Mouse (Mus musculus) G1E (cell line): Measurements from ENCODE around the gene Jph3.

Experiments
- CTCF ChIP-seq: IDR thresholded peaks from 2 replicates; pipeline ENCODE4 v1.5.1; 2012; ENCODE audit warnings: low read depth, low read length, inconsistent platforms, mixed read lengths
- GATA1 ChIP-seq: IDR thresholded peaks from 2 replicates; pipeline ENCODE4 v1.6.1; 2012; ENCODE audit warnings: borderline replicate concordance, low read length, inconsistent platforms, mixed read lengths
- GATA2 ChIP-seq: IDR thresholded peaks from 2 replicates; pipeline ENCODE4 v1.6.1; 2012; ENCODE audit warnings: low read depth, low read length, inconsistent platforms, borderline replicate concordance
- POLR2AphosphoS5 ChIP-seq: IDR thresholded peaks from 2 replicates; pipeline ENCODE4 v1.6.1; 2012; ENCODE audit warnings: low read depth, low read length, inconsistent platforms; ENCODE audit not compliant: insufficient replicate concordance
- TAL1 ChIP-seq: conservative IDR thresholded peaks from 2 replicates; pipeline ENCODE4 v1.6.1; 2012; ENCODE audit warnings: low read depth, low read length, inconsistent platforms, mixed read lengths

DNA sequence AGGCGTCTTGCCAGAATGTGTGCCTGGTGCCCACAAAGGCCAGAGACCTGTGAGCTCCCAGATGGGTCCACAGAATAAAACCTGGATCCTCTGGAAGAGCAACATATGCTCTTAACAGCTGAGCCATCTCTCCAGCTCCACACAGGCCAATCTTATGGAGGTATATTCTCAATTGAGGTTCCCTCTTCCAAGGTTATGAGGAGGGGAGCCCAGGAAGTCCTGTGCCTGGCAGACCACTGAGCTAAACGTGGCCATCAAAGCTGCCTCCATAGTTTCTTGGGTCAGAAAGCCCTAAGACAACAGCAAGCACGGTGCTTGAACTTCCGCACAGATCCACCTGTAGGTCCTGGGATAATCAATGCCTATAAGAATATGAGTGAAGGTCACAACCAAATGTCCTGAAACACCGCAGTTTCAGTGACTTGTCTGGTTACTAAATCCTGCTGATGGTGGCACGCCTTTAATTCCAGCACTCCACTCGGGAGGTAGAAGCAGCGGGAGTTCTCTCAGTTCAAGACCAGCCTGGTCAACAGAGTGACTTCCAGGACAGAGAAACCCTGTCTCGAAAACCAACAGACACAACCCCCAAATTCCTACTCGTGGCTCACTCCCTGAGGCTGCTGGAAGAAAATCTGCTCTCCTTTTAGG is 99.1 kb downstream of the Jph3 start:
- TF ChIP-seq CTCF = no peak
- TF ChIP-seq GATA1 = no peak
- no peak for TF ChIP-seq POLR2AphosphoS5
- no peak for TF ChIP-seq TAL1
- no peak for TF ChIP-seq GATA2
